Mouse (Mus musculus) cerebellum, adult (tissue): Measurements from ENCODE around the gene Gpr19.

Source experiments
- ATAC-seq: cut with Nextera tagmentation; 2 replicates; pipeline ENCODE4 v1.9.2; 2017; ENCODE audit warnings: mild to moderate bottlenecking, moderate library complexity, mixed read lengths; ENCODE audit not compliant: insufficient number of reproducible peaks, low FRiP score, low TSS enrichment

The Gpr19 gene

DNA sequence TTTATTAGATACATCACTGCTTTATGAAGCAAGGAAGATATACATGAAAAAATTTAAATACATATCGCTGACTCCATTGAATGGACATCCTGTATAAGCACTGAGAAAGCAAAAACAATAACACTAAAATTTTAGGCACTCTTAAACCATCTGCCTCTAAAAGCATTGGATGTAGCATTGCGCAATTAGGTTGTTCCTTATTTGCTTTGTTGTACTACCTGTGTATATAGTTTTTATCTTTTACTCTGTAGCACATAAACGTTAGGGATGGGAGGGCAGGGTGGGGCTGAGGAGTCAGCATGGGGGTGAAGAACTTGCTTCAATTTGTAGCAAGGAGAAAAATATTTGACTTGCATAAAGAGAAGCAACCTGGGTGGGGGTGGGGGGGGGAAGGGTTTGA lies 25.9 kb upstream of the Gpr19 start:
- ATAC-seq, result no peak

DNA sequence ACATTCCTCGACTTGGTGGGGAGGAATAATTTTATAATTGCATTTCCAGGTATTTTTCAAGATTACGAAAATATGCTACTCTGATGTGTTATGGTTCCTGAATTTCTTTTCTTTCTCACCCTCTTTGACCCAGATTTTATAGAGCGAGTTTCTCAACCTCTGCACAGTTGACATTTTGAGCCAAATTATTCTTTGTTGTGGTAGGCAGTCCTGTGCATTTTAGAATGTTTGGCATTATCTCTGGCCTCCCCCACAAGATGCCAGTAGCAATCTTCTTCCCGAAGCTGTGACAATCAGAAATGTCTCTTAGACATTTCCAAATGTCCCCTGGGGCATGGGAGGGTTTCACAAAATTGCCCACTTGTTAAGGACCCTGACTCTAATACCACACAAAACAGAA lies 25.3 kb upstream of the Gpr19 start:
- ATAC-seq, result no peak

DNA sequence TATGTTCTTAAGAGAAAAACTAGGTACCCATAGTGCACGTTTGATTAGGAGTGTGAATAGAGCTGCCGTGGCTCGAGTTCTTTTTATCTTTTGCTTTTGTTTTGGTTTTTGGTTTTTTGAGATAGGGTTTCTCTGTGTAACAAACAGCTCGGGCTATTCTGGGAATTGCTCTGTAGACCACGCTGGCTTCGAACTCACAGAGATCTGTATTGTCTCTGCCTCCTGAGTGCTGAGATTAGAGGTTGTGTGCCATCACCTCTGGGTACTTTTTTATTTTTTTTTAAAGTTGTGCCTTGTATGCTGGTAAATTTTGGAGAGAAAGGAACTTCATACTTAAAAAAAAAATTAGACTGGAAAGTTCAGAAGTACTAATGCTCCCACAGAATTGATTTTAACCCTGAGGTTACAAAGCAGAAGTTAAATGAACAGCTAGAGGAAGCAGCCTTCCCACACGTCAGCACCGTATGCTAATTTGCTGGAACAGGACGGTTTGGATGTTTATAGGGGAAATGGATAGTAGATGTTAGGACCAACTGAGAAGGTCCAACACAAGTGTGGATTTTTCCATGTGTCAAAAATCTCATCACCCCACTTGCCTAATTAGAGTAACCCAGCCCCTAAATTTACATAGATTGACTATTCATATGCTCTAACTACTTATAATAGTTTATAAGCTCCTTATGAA lies 24.3 kb upstream of the Gpr19 start:
- ATAC-seq, result no peak

DNA sequence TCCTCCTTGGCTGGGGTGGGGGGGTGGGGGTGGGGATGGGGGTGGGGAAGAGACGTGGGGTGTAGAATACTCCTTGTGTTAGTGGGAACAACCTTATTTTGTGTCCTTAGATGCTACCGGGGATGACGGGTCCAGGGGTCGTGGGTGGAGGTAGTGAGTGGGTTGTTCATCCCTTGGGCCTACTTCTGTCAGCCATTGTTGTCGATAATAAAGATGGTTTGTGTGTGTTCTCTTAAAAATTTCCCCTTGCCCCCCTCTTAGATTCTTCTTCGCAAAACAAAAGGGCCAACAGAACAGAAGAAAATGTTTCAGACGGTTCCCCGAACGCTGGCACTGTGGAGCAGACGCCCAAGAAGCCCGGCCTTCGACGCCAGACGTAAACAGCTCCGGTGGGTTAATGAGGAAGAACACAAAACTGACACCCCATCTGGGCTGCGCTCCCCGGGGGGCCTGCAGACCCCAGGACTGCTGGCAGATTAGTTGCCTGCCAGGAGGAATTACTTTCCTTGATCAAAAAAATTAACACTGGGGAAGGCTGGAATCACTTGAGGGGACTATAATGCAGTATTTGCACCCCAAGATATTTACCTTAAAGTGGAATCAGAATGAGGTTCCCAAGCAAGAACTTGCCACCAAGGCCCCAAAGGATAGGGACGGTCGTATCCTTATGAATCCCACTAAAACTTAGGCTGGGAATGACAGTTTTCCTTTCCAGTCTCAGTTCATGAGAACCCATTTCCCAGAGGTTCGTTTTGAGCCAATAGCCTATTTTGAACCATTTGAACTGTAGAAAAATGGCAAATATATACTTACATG lies 23.5 kb upstream of the Gpr19 start:
- ATAC-seq, result no peak

DNA sequence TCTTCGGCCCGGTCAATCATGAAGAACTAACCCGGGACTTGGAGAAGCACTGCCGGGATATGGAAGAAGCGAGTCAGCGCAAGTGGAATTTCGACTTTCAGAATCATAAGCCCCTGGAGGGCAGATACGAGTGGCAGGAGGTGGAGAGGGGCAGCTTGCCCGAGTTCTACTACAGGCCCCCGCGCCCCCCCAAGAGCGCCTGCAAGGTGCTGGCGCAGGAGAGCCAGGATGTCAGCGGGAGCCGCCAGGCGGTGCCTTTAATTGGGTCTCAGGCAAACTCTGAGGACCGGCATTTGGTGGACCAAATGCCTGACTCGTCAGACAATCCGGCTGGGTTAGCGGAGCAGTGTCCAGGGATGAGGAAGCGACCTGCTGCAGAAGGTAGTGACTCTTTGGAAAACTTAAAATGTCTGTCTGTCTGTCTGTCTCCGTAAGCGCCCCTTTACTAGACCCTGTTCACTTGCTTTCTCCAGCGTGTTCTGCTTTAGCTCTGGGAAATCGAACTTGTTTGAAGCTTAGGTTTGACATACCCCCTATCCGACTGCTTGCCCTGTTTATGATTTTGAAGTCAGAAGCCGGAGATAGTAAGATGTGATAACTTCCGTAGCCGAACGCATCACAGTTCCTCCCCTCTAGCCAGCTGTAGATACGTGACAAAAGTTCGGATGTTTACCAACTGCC lies 22.8 kb upstream of the Gpr19 start:
- peak; percentile 23; the same call in 1 of the 2 replicates for ATAC-seq

DNA sequence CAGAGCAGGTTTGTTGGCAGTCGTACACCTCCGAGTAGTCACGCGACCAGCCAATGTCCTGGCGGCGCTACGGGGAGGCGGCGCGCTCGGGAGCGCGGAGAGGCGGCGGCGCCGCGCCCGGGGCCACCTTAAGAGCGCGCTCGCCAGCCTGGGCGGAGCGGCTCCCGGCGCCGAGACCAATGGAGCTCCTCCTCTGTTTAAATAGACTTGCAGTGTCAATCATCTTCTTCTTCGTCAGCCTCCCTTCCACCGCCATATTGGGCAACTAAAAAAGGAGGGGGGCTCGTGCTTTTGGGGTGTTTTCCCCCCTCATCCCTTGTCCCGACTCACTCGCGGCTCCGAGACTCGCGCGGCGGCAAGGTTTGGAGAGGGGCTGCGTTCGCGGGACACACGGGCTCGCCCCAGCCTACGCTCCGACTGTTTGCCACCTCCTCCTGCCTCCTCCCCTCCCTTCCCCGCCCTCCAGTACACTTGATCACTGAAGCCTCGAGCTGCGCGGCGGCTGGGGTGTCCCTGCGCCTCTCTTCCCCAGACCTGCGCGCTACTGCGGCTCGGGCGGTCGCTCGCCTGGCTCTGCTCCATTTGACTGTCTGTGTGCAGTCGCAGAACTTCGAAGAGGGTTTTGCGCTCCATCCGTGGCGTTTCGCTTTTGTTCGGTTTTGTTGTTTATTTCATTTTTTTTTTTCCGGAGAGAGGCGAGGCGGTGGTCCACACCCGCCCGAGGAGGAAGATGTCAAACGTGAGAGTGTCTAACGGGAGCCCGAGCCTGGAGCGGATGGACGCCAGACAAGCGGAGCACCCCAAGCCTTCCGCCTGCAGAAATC lies 22.0 kb upstream of the Gpr19 start, which contains the start of gene Cdkn1b:
Gene Cdkn1b (plus strand): TSS at position 212 of the 824 bp plus-strand sequence.
- ATAC-seq, result peak; percentile 89

DNA sequence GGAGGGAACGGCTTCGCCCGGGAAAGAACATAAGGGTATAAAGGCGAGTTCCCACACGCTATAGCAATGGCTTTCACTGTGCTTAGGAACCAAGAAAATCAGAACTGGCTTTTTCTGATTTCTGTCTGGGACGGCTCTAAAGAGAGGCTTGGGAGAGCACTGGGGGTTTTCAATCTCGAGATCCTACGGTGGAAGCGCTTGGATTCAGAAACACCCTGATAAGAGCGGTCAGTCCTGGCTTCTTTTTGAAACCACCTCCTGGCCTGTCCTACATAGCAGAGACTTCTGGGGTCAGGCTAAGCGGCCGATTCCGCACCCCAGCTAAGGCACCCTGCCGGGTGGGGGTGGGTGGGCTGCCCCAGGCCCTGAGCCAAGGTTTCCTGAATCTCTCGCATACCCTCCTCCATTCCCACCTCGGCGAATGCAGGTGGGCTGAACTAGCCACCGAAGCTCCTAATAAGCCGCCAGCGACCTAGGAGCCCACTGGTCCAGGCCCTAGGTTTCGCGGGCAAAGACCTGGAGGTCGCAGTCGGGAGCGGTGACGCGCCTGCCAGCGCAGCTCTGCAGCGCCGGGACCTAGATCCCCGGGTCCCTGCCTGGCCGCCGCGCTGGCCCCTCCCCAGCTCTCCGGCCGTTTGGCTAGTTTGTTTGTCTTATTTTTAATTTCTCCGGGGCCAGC lies 21.3 kb upstream of the Gpr19 start:
- peak; percentile 2; the same call in 1 of the 2 replicates for ATAC-seq

DNA sequence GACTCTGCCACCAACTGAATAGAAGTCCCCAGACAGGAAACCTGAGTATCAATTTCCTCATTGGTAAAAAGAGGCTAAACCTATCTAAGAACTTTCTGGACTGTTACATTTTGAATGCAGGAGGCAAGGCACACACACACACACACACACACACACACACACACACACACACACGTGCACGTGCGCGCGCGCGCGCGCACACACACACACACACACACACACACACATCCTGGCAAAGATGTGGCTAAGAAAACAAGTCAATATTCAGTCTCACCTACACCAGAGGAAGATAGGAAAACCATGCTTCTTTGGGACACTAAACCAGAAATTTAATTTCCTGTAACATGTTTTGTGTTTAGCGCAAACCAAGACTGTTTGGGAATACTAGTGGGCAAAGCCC lies 20.4 kb upstream of the Gpr19 start:
- ATAC-seq, result no peak

DNA sequence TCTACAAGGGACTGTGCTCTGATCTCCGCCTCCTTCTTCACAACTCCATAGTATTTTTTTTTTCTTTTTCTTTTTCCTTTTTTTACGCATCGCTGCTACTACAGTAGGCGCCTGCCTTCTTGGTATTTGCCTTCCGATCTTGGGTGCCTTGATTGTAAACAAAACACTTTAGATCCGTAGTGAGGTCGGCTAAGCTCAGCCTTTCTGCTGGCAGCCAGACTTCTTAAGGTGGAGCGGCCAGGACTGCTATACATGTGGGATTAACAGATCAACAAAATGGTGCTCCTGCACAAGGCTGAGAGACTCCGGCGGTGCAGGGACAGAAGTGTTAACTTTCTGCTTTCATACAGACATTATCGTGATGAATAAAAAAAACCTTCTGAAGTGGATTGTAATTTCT lies 18.7 kb upstream of the Gpr19 start:
- ATAC-seq, result no peak

DNA sequence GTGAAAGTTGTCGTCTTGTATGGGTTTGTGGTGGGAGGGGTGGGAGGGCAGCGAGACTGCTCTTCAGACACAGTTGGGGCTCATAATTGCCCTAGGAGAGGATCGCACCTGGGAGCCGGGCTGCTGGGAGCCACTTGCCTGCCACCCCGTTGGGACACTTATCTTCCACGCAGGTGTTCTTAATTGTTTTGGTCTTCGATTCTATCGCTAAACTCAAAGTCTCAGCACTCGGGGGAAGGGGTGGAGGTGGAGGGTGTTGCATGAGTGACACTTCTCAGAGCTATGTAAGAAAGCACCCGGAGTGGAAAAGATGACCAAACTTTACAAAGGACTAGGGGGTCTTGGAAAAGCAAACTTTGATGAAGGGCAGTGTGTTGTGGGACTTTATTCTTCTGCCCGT lies 18.3 kb upstream of the Gpr19 start:
- ATAC-seq, result no peak

DNA sequence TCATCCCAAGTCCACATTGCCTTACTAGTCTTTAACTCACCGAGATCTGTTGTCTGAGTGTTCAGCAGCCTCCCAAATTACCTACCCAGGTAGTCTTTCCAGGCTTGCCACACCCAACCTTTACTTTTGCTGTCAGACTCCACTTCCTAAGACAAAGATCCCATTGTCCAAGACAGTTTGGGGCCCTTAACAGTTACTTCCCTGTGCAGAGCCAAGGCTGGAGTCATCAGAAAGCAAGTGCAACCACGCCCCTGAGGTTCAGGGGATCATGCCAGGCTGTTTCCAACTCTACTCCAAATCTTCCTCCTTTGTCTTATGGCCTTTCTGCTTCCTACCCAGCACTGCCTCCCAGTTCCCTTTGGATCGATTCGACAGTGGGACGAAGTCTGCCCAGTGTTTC lies 16.1 kb upstream of the Gpr19 start:
- ATAC-seq, result no peak

DNA sequence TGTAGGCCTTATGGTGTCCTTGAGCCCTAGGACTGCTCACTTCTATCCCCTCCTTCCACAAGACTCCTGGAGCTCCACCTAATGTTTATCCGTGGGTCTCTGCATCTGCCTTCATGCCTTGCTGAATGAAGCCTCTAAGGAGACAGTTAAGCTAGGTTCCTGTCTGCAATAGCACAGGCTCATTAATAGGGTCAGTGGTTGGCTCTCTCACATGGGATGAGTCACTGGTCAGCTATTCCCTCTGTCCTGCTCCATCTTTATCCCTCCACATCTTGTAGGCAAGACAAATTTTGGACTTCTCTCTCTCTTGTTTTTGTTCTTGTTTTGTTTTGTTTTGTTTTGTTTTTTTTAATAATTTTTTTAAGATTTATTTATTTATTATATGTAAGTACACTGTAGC lies 7.4 kb upstream of the Gpr19 start:
- no peak for ATAC-seq

DNA sequence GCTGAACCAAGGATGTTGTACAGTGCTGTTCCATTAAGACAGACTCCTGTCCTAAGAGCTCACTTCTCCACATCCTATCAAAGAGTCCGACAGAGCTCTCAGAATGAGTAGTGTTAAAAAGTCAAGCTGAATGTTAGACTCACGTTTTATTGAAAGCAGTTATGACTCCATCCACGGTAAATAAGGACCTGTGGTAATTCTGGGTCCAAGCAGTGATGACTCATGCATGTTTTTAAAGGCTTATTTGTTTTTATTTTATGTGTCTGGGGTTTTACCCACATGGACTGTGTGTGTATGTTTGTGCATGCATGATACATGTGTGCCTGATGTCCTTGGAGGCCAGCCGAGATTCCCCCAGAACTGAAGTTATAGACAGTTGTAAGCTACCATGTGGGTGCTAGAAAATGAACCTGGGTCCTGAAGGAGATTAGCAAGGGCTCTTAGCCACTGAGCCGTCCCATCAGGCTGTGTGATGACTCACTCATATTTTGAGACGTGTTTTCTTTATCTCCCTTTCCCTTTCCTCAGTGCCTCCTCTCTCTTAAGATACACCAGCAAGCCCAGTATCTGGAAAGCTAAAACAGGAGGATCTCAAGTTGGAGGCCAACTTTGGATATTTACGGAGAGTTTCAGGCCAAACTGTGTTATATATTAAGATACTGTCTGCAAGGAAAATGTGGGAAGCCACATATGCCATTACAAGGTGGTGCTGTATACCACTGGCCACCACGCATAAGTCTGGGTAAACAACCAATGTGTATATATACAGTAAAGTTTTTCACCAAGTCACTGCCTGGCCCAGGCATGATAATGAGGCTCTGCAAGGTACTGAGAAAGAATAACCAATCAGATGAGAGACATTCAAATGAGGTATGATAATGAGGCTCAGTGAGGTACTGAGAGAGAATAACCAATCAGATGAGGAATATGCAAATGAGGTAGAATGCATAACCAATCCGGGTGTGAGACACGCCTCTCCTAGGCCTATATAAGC lies 5.8 kb upstream of the Gpr19 start:
- ATAC-seq, result no peak

DNA sequence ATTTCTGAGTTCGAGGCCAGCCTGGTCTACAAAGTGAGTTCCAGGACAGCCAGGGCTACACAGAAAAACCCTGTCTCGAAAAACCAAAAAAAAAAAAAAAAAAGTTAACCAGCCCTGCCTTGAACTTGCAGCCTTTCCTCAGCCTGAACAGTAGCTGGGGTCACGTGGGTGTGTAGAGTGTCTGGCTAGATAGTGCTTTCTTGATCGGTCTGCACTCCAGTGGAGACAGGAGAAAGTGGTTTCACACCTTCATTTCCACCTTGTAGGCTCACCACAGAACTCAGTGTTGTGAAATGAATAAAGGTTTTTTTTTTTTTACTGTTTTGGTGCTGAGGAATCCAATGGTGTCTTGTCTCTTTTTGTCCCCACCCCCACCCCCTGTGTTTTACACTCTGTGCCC lies 5.0 kb upstream of the Gpr19 start:
- no peak for ATAC-seq

DNA sequence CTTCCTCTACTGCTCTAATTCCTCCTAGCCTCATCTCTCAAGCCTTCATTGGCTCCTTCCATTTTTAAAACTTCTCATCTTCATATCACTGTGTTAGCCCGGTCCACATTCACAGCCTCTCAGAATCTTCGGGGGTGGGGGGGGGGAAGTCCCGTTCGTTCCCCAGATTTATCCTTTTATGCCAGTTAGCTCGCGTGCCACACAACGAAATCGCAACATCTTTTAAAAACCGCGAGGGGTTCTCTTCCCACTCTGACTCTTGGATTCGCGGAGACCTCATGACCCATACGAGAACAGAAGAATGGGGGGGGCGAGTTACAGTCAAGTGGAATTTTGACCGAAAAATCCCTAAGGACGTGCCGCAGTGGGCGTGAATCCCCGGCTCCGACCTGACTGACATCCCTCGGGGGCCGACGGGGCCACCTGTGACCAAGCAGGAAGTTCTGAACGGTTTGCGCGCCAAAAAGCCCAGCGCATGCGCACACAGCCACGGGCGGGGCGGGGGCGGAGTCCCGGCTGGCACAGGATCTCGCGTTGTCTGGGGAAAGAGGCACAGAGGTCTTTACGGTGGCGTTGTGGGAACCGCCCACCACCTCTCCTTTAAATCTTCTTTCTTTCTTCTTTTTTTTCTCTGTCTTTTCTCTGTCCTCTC lies 809 bp downstream of the Gpr19 start:
- ATAC-seq, result peak; percentile 89

DNA sequence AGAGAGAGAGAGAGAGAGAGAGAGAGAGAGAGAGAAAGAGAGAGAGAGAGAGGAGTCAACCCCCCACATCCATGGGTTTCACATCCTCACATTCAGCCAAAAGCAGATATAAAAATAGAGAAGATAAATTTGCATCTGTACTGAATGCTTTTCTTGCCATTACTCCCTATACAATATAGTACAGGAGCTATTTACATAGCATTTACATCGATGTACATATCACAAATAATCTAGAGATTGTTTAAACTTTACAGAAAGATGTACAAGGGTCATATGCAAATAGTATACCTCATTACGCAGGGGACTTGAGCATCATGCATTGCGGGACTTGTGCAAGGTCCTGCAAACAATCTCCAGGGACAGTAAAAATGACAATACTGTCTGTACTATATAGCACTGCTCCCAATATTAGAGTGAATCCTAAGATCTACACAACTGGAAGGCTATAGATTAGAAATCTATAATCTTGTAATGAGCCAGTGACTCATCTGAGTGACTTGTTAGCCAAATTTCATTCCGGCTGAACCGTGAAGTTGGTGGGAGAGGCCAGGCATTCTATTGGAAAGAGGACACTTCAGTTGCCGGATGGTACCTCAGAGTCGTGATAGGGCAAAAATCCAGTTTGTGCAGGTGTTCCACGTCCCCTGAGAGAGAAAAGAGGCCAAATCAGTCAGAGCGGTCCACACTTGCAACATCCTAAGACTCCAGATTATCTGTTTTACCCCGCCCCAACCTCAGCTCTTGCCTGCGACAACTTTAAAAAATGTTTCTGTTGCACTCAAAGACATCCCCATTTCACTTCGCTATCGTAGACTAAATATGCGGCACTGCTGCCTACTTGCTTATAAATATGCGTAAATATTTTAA lies 1.6 kb downstream of the Gpr19 start:
- ATAC-seq, result no peak

DNA sequence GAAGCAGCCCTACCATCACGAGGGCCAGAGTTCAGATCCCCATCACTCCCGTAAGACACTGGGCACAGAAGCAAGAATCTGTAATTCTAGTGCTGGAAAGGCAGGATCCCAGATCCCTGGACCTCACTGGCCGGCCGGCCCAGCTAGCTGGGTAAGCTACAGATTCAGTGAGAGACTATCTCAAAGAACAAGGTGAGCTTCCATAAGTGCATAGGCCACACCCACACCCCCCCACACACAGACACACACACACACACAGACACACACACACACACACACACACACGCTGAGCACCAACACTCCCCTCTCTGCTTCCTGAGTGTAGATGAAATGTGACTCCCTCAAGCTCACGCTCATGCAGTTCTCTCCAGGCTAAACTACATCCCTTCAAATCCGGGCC lies 7.9 kb downstream of the Gpr19 start:
- no peak for ATAC-seq
